Mouse (Mus musculus) megakaryocyte, embryonic 14.5 days (primary cell): ENCODE measurements at regions not wholly inside any gene's neighbourhood (a gene's known extent, or its start where the extent isn't known, plus 50 kb on each side); places are given as distances from the start of the nearest gene placed in this dataset.

Experiments
- FLI1 ChIP-seq: IDR thresholded peaks from 2 replicates; pipeline ENCODE4 v1.6.1; 2012; ENCODE audit warnings: low read length, inconsistent platforms, mixed read lengths
- GATA1 ChIP-seq: IDR thresholded peaks from 3 replicates; pipeline ENCODE4 v1.6.1; 2012; ENCODE audit warnings: mixed read lengths, low read length, inconsistent platforms, borderline replicate concordance

- TF ChIP-seq GATA1: no peak
- TF ChIP-seq FLI1: no peak
Measured at GRCm38 (mm10) chr12:114053341-114053740, 509.6 kb downstream of the Adam6a start.
